Mouse (Mus musculus) forebrain, embryonic 16.5 days (tissue): ENCODE measurements at regions not wholly inside any gene's neighbourhood (a gene's known extent, or its start where the extent isn't known, plus 50 kb on each side); places are given as distances from the start of the nearest gene placed in this dataset.
A peak's percentile ranks its signal among the peaks of the same experiment; 100 is the strongest.

Experiments
- ATAC-seq: fragments of 200-750 bp; cut with Nextera tagmentation; 2 replicates; pipeline ENCODE4 v1.8.0; 2017; ENCODE audit warnings: mild to moderate bottlenecking, moderate library complexity
- H3K27ac ChIP-seq: fragments of 300-500 bp; sonication (generic); 2 replicates; pipeline ENCODE4 v1.5.1; 2014; ENCODE audit warnings: low read length, control low read depth
- H3K27me3 ChIP-seq: fragments of 300-500 bp; sonication (generic); replicated peaks from 2 replicates; pipeline ENCODE4 v1.6.1; 2014; ENCODE audit warnings: low read length; ENCODE audit not compliant: control insufficient read depth, insufficient read depth
- H3K36me3 ChIP-seq: fragments of 300-500 bp; sonication (generic); 2 replicates; pipeline ENCODE4 v1.6.1; 2014; ENCODE audit not compliant: control insufficient read depth, insufficient read depth
- H3K4me1 ChIP-seq: fragments of 300-500 bp; sonication (generic); replicated peaks from 2 replicates; pipeline ENCODE4 v1.6.1; 2014; ENCODE audit warnings: low read length; ENCODE audit not compliant: control insufficient read depth, insufficient read depth
- H3K4me2 ChIP-seq: fragments of 300-500 bp; sonication (generic); 2 replicates; pipeline ENCODE4 v1.6.1; 2014; ENCODE audit warnings: mild to moderate bottlenecking, low read length, control low read depth
- H3K4me3 ChIP-seq: fragments of 300-500 bp; sonication (generic); replicated peaks from 2 replicates; pipeline ENCODE4 v1.5.1; 2014; ENCODE audit warnings: mild to moderate bottlenecking, low read length, control low read depth
- H3K9ac ChIP-seq: fragments of 300-500 bp; sonication (generic); replicated peaks from 2 replicates; pipeline ENCODE4 v1.6.1; 2014; ENCODE audit warnings: low read depth, low read length, control low read depth
- H3K9me3 ChIP-seq: fragments of 300-500 bp; sonication (generic); 2 replicates; pipeline ENCODE4 v1.6.1; 2016; ENCODE audit warnings: low read length; ENCODE audit not compliant: control insufficient read depth
- WGBS: fragments of 180-500 bp; shearing (Covaris S2); extraction: QIAGEN DNeasy Blood & Tissue Kit; methylation state at CpG from one replicate; pipeline ENCODE4 v1.1.7; 2014; 5-methylcytosine and 5-hydroxymethylcytosine counted together

GRCm38 (mm10) chr1:18668901-18669300 is 404.0 kb upstream of the Defb41 start:
- Histone ChIP-seq H3K4me2 (no peak overlapping the region), H3K4me1 (no peaks in the 10 kb centered on the region), H3K9ac (no peak overlapping the region), H3K27ac (no peak overlapping the region), H3K9me3 (no peaks in the 10 kb centered on the region), H3K4me3 (no peak overlapping the region), H3K27me3 (no peaks in the 10 kb centered on the region), H3K36me3 (no peaks in the 10 kb centered on the region)
- WGBS, result 76% methylated on average over 7 of the region's 7 CpGs
- ATAC-seq, result no peak

GRCm38 (mm10) chr1:18668265-18668664 is 403.3 kb upstream of the Defb41 start:
- H3K4me1 ChIP-seq, result no peaks in the 10 kb centered on the region
- WGBS, result 87% methylated on average over 5 of the region's 5 CpGs
- no peaks in the 10 kb centered on the region for H3K36me3 ChIP-seq
- no peaks in the 10 kb centered on the region for H3K27me3 ChIP-seq
- ATAC-seq, result no peak
- no peaks in the 10 kb centered on the region for H3K9me3 ChIP-seq
- H3K4me3 ChIP-seq, result no peak overlapping the region
- H3K9ac ChIP-seq, result no peak overlapping the region
- H3K27ac ChIP-seq, result no peak overlapping the region
- no peak overlapping the region for H3K4me2 ChIP-seq

GRCm38 (mm10) chr1:18640858-18641257 is 375.9 kb upstream of the Defb41 start:
- H3K9me3 ChIP-seq, result no peaks in the 10 kb centered on the region
- no peak overlapping the region for H3K4me2 ChIP-seq
- no peak for ATAC-seq
- no peaks in the 10 kb centered on the region for H3K36me3 ChIP-seq
- no peak overlapping the region for H3K4me3 ChIP-seq
- no peaks in the 10 kb centered on the region for H3K27me3 ChIP-seq
- no peak overlapping the region for H3K27ac ChIP-seq
- no peaks in the 10 kb centered on the region for H3K4me1 ChIP-seq
- no peak overlapping the region for H3K9ac ChIP-seq

GRCm38 (mm10) chr1:18639460-18640300 is 374.7 kb upstream of the Defb41 start:
- Histone ChIP-seq H3K4me2 (no peak overlapping the region), H3K27ac (no peak overlapping the region), H3K4me1 (no peaks in the 10 kb centered on the region), H3K27me3 (no peaks in the 10 kb centered on the region), H3K4me3 (no peak overlapping the region), H3K36me3 (no peaks in the 10 kb centered on the region), H3K9me3 (no peaks in the 10 kb centered on the region), H3K9ac (no peak overlapping the region)
- WGBS, result 10% methylated on average over 8 of the region's 8 CpGs
- peak; percentile 40; the same call in 1 of the 2 replicates for ATAC-seq

GRCm38 (mm10) chr1:18637334-18637733 is 372.4 kb upstream of the Defb41 start:
- Histone ChIP-seq H3K36me3 (no peaks in the 10 kb centered on the region), H3K9ac (no peak overlapping the region), H3K4me2 (no peak overlapping the region), H3K27me3 (no peaks in the 10 kb centered on the region), H3K4me3 (no peak overlapping the region), H3K4me1 (no peaks in the 10 kb centered on the region), H3K9me3 (no peaks in the 10 kb centered on the region), H3K27ac (no peak overlapping the region)
- no peak for ATAC-seq

GRCm38 (mm10) chr1:18610231-18610630 is 345.3 kb upstream of the Defb41 start:
- H3K36me3 ChIP-seq, result no peaks in the 10 kb centered on the region
- H3K9me3 ChIP-seq, result no peaks in the 10 kb centered on the region
- H3K4me3 ChIP-seq, result no peak overlapping the region
- no peak overlapping the region for H3K27ac ChIP-seq
- H3K27me3 ChIP-seq, result no peaks in the 10 kb centered on the region
- H3K9ac ChIP-seq, result no peak overlapping the region
- H3K4me1 ChIP-seq, result no peaks in the 10 kb centered on the region
- no peak for ATAC-seq
- WGBS, result 84% methylated on average over 7 of the region's 7 CpGs
- H3K4me2 ChIP-seq, result no peak overlapping the region

- Histone ChIP-seq H3K27me3 (no peaks in the 10 kb centered on the region), H3K9ac (no peak overlapping the region), H3K4me2 (no peak overlapping the region), H3K36me3 (no peaks in the 10 kb centered on the region), H3K27ac (no peak overlapping the region), H3K4me3 (no peak overlapping the region), H3K4me1 (no peaks in the 10 kb centered on the region), H3K9me3 (no peaks in the 10 kb centered on the region)
- no peak for ATAC-seq
- WGBS, result 78% methylated on average over 1 of the region's 1 CpGs
Observed at GRCm38 (mm10) chr1:18599864-18600263, 334.9 kb upstream of the Defb41 start.

GRCm38 (mm10) chr1:18598908-18599307 is 334.0 kb upstream of the Defb41 start:
- WGBS, result 6% methylated on average over 4 of the region's 4 CpGs
- no peak for ATAC-seq

GRCm38 (mm10) chr1:18583358-18584128 is 318.6 kb upstream of the Defb41 start:
- no peak overlapping the region for H3K9ac ChIP-seq
- H3K9me3 ChIP-seq, result no peaks in the 10 kb centered on the region
- no peaks in the 10 kb centered on the region for H3K27me3 ChIP-seq
- no peak overlapping the region for H3K4me3 ChIP-seq
- H3K27ac ChIP-seq, result no peak overlapping the region
- H3K4me2 ChIP-seq, result no peak overlapping the region
- H3K36me3 ChIP-seq, result no peaks in the 10 kb centered on the region
- WGBS, result 54% methylated on average over 6 of the region's 6 CpGs
- peak; percentile 49 for ATAC-seq
- no peaks in the 10 kb centered on the region for H3K4me1 ChIP-seq

More at GRCm38 (mm10) chr1:18598908-18599307, 334.0 kb upstream of the Defb41 start:
- Histone ChIP-seq H3K4me1 (no peaks in the 10 kb centered on the region), H3K27ac (no peak overlapping the region), H3K36me3 (no peaks in the 10 kb centered on the region), H3K27me3 (no peaks in the 10 kb centered on the region), H3K4me2 (no peak overlapping the region), H3K9ac (no peak overlapping the region), H3K9me3 (no peaks in the 10 kb centered on the region), H3K4me3 (no peak overlapping the region)
